Mouse (Mus musculus): ENCODE measurements around the gene Arid5b. TPM values are rescaled to one million over a fixed set of nuclear protein-coding genes. Genes with fewer than 3 reads are reported as not detected.
A peak's percentile ranks its signal among the peaks of the same experiment; 100 is the strongest.

The Arid5b gene
- polyA plus RNA-seq, 1 experiment: 4.5 TPM

DNA sequence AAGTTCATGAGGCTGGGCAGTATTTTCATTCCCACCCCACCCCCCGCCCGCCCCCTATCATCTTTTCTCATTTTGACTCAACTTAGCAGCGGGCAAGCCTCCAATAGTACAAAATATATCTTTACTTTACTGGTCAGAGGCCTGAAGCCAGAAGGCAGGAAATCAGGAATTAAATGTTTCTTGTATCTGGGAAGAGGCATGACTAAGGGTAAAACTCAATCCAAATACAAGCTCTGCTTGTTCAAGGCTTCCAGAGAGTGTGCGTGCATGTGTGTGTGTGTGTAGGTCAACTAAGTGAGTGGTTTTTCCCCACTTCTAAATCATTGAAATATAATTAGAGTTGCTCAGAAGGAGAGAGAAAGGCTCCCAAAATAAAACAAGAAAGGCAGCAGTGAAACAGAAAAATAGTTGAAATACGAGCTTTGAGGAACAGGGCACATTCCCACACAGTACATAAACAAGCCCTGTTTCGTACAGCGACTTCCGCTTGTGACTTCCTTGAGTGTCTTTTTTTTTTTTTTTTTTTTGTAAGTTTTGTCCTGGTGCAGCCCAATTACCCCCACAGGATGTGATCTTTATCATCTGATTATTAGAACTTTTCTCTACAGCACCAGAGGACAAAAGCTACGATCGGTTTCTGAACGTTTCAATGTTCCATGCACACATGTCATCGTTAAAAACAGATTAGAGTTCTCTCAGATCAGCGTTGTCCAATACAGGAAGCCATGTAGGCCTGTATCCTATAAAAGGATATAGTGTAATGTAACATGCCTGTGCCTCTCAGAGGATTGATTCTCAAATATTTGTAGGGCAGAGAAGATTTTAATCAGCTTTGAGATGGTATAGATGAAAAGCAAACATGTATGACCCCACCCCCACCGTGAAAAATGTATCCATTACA lies 173.4 kb downstream of the Arid5b start:
- H3K36me3 ChIP-seq (ENCODE audit: control insufficient read depth, insufficient read depth, low read length): peaks cover 14% of the 10 kb centered on the region
- H3K4me1 ChIP-seq (ENCODE audit: control insufficient read depth, insufficient read depth, insufficient read length): peaks cover 6% of the 10 kb centered on the region; the same call in 1 of the 2 replicates
- TF ChIP-seq POLR2A (IDR thresholded peaks at IDR 0.05; ENCODE audit: low read depth, low read length) (no peak), CTCF (IDR thresholded peaks at IDR 0.05; ENCODE audit: extremely low read depth, insufficient read depth, insufficient read length, insufficient replicate concordance) (no peak)
- H3K27ac ChIP-seq (ENCODE audit: insufficient read depth, low read length): peak overlapping the region; percentile 62
- no peaks in the 10 kb centered on the region for H3K27me3 ChIP-seq (ENCODE audit: control insufficient read depth, insufficient read depth, low read length)
- peak in 1 of 2 experiments; percentile 45 for DNase-seq (ENCODE audit: low read depth in 1 of 2, low spot score in 2 of 2)
- WGBS: 29% methylated on average over 14 of the region's 14 CpGs
- no peak overlapping the region for H3K4me3 ChIP-seq (ENCODE audit: extremely low read depth, insufficient read depth, insufficient read length)

DNA sequence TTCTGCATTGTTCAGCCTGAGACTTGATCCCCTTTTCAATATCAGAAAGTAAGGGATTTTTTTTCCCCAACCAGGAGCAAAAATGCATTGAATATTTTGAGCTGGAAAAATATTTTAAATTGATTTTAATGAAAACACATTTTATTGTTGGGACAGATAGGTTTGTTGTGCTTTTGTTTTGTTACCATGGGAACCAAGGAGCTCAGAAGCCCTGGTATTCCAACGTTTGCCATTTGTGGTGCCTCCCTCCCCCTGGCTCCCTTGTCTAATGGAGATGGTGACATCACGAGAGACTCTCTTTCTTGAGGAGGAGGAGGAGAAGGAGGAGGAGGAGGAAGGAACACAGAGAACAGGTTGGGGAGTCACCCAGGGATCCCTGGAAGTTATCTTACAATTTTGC lies 174.1 kb downstream of the Arid5b start:
- Histone ChIP-seq H3K27ac (ENCODE audit: insufficient read depth, low read length) (peak overlapping the region; percentile 62), H3K27me3 (ENCODE audit: control insufficient read depth, insufficient read depth, low read length) (no peaks in the 10 kb centered on the region), H3K4me3 (ENCODE audit: extremely low read depth, insufficient read depth, insufficient read length) (no peak overlapping the region), H3K36me3 (ENCODE audit: control insufficient read depth, insufficient read depth, low read length) (peaks cover 15% of the 10 kb centered on the region), H3K4me1 (ENCODE audit: control insufficient read depth, insufficient read depth, insufficient read length) (peaks cover 6% of the 10 kb centered on the region; the same call in 1 of the 2 replicates)
- TF ChIP-seq POLR2A (IDR thresholded peaks at IDR 0.05; ENCODE audit: low read depth, low read length): no peak
- TF ChIP-seq CTCF (IDR thresholded peaks at IDR 0.05; ENCODE audit: extremely low read depth, insufficient read depth, insufficient read length, insufficient replicate concordance): no peak
- 44% methylated on average over 2 of the region's 2 CpGs for WGBS
- no peak for DNase-seq (ENCODE audit: low read depth in 1 of 2, low spot score in 2 of 2)

DNA sequence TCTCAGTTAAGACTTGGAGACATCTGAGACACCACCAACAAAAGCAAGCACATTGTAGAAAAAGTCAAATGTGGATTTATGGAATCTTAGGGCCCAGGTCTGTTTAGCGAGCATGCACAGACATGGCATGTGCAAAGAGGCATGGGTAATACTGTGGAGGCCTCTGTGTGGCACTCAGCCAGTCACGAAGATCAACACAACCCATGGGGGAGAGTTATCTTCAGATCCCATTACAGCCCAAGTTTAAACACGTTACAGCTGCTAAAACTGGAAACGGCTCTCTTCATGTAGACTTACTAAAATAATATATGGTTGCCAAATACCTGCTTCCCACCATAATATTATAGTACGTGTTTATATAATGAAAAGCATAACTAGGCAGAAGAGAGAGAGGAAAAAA lies 174.6 kb downstream of the Arid5b start:
- H3K27me3 ChIP-seq (ENCODE audit: control insufficient read depth, insufficient read depth, low read length): no peaks in the 10 kb centered on the region

DNA sequence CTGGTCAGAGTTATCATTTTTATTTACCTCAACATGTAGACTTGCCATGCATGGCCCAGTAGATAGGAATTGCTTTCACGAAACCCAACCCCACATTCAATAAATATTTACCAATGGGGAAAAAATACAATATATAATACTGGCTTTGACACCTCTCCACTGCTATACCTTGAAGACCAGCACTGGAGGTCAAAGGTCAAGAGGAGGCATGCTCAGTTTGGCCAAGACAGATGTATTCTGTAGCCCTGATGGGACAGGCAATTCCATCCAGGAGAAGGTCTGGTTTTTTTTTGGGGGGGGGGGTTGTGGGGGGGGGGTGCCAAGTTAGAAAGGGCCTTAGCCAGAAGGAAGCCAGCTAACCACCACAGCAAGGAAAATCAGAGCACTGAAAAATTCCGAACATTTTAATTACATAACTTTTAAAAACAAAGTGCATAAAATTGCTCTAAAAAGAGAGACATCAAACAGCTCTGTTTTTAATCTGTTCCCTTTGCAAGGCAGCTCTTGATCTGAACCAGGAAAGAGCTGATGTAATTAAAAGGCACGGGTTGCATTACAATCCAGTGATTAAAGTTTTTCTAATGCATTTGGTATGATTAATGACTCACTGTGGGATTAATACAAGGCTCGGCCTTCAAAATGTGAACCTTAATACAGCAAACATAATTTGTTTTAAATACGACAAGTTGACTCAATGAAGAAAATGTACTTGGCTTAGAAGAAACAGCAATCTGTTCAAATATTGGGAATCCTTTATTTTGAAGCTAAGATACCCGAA lies 175.3 kb downstream of the Arid5b start:
- no peak overlapping the region for H3K4me3 ChIP-seq (ENCODE audit: extremely low read depth, insufficient read depth, insufficient read length)
- H3K27me3 ChIP-seq (ENCODE audit: control insufficient read depth, insufficient read depth, low read length): no peaks in the 10 kb centered on the region
- H3K36me3 ChIP-seq (ENCODE audit: control insufficient read depth, insufficient read depth, low read length): peaks cover 20% of the 10 kb centered on the region
- DNase-seq (ENCODE audit: low read depth in 1 of 2, low spot score in 2 of 2): no peak
- no peak overlapping the region for H3K27ac ChIP-seq (ENCODE audit: insufficient read depth, low read length)
- TF ChIP-seq CTCF (IDR thresholded peaks at IDR 0.05; ENCODE audit: extremely low read depth, insufficient read depth, insufficient read length, insufficient replicate concordance) (no peak), POLR2A (IDR thresholded peaks at IDR 0.05; ENCODE audit: low read depth, low read length) (no peak)
- peaks cover 6% of the 10 kb centered on the region; the same call in 1 of the 2 replicates for H3K4me1 ChIP-seq (ENCODE audit: control insufficient read depth, insufficient read depth, insufficient read length)
- WGBS: 87% methylated on average over 6 of the region's 6 CpGs

More for the DNA sequence above, 174.6 kb downstream of the Arid5b start:
- Histone ChIP-seq H3K27ac (ENCODE audit: insufficient read depth, low read length) (peak overlapping the region; percentile 43), H3K4me1 (ENCODE audit: control insufficient read depth, insufficient read depth, insufficient read length) (peaks cover 6% of the 10 kb centered on the region; the same call in 1 of the 2 replicates), H3K36me3 (ENCODE audit: control insufficient read depth, insufficient read depth, low read length) (peaks cover 15% of the 10 kb centered on the region), H3K4me3 (ENCODE audit: extremely low read depth, insufficient read depth, insufficient read length) (no peak overlapping the region)
- TF ChIP-seq POLR2A (IDR thresholded peaks at IDR 0.05; ENCODE audit: low read depth, low read length) (no peak), CTCF (IDR thresholded peaks at IDR 0.05; ENCODE audit: extremely low read depth, insufficient read depth, insufficient read length, insufficient replicate concordance) (no peak)
- no peak for DNase-seq (ENCODE audit: low read depth in 1 of 2, low spot score in 2 of 2)
- WGBS: 78% methylated on average over 5 of the region's 5 CpGs

DNA sequence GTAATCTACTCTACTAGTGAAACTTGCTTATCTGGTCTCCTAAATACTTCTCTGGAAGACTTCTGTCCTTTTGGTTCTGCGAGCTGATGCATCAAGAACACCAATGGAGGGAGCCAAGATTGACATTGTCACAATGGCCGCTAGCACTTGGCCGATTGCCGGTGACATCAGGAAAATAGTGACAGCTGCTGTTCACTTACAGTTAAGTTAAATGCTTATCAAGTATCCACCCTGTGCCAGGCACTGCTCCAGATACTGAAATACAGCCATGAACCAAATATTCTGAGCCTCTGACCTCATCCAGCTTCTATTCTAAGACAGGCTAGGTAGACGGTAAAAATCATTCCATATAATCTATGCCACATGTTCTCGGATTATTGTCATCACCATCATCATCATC lies 176.0 kb downstream of the Arid5b start:
- no peak overlapping the region for H3K4me3 ChIP-seq (ENCODE audit: extremely low read depth, insufficient read depth, insufficient read length)
- TF ChIP-seq CTCF (IDR thresholded peaks at IDR 0.05; ENCODE audit: extremely low read depth, insufficient read depth, insufficient read length, insufficient replicate concordance): no peak
- TF ChIP-seq POLR2A (IDR thresholded peaks at IDR 0.05; ENCODE audit: low read depth, low read length): no peak
- no peak for DNase-seq (ENCODE audit: low read depth in 1 of 2, low spot score in 2 of 2)
- H3K4me1 ChIP-seq (ENCODE audit: control insufficient read depth, insufficient read depth, insufficient read length): peaks cover 6% of the 10 kb centered on the region; the same call in 1 of the 2 replicates
- no peak overlapping the region for H3K27ac ChIP-seq (ENCODE audit: insufficient read depth, low read length)
- H3K36me3 ChIP-seq (ENCODE audit: control insufficient read depth, insufficient read depth, low read length): peaks cover 24% of the 10 kb centered on the region
- no peaks in the 10 kb centered on the region for H3K27me3 ChIP-seq (ENCODE audit: control insufficient read depth, insufficient read depth, low read length)
- WGBS: 77% methylated on average over 6 of the region's 6 CpGs

DNA sequence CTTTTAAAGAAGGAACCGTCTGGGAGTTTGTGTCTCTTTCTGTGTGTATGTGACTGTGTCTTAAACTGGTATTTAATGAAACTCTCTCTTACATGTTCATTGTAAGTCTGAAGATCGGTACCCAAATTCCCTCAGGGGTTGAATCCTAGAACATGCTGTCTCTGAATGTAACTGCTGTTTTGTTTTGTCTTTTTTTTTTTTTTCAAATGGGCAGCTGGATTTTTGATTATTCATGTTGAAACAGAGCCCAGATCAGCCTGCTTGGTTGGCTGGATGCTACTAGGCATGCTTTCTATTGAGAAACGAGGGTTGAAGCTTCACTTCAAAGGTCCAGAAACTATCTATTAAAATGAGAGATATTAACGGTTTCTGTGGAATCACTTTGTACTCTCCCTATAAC lies 177.3 kb downstream of the Arid5b start:
- TF ChIP-seq CTCF (IDR thresholded peaks at IDR 0.05; ENCODE audit: extremely low read depth, insufficient read depth, insufficient read length, insufficient replicate concordance) (no peak), POLR2A (IDR thresholded peaks at IDR 0.05; ENCODE audit: low read depth, low read length) (no peak)
- H3K36me3 ChIP-seq (ENCODE audit: control insufficient read depth, insufficient read depth, low read length): peaks cover 37% of the 10 kb centered on the region
- DNase-seq (ENCODE audit: low read depth in 1 of 2, low spot score in 2 of 2): no peak
- H3K4me1 ChIP-seq (ENCODE audit: control insufficient read depth, insufficient read depth, insufficient read length): peaks cover 6% of the 10 kb centered on the region; the same call in 1 of the 2 replicates
- no peak overlapping the region for H3K27ac ChIP-seq (ENCODE audit: insufficient read depth, low read length)
- no peaks in the 10 kb centered on the region for H3K27me3 ChIP-seq (ENCODE audit: control insufficient read depth, insufficient read depth, low read length)
- WGBS: 78% methylated on average over 4 of the region's 4 CpGs
- no peak overlapping the region for H3K4me3 ChIP-seq (ENCODE audit: extremely low read depth, insufficient read depth, insufficient read length)
